Mouse (Mus musculus) CD8-positive naive resting alpha-beta T cell, adult 2 months (primary cell): ENCODE data around the gene Phf2.
A peak's percentile ranks its signal among the peaks of the same experiment; 100 is the strongest.

ENCODE experiments used
- DNase-seq, 2 experiments: peaks; one replicate each; pipeline ENCODE4 v3.0.0; 2022; ENCODE audit warnings: low read depth in 2 of 2, low spot score in 2 of 2

The Phf2 gene

GRCm38 (mm10) chr13:48870771-48871731 is at the start of gene Phf2:
Gene Phf2, minus strand, starts transcription at chr13:48871119.
- DNase-seq: peak in 1 of 2 experiments; percentile 15

DNA sequence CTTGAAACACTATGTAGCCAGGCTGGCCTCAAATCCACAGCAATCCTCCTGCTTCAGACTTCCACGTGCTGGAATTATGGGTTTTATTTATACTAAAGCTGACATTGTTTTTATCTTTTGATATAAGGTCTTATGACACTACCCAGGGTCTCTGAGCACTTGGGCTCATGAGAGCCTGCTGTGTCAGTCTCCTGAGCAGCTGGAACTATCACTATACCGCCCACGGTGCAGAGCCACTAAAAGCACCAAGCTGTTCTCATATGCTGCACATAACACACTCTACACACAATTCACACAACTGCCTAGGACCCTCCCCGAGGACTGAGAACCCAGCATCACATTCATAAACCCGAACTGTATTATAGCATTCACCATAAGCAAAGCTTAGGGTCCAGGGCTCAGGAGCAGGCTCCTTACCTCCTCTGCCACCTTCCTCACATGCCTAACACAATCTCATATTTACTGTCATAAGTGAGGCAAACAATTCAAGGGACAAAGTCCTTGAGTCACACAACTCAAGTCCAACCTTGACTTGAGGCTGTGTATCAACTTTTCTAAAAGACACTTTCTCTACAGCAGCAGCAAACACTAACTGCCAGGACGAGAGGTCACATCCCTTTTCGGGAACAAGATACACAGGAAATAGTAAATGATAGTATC is 49.0 kb upstream of the Phf2 start:
- DNase-seq: no peak

DNA sequence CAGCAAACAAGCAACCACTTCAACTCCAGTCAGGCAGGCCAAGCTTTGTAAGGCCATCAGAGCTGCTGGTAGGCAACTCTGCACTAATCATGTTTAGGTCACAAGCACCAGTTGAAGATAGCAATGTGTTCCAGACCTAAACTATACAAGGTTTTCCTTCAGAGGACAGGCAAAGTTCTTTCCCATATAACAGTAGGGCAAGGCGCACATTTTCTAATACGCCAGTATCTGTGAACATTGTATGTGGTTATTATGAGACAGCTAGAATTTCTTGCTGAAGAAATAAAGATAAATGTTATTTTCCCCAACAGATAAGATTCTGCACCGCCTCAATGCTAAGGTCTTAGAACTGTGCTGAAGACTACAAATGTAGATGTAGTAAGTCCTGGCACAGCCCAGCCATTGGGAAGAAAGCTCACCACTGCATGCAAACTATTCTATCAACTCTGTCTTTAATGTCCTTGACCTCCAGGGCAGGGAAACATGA is 46.2 kb upstream of the Phf2 start:
- DNase-seq: no peak

GRCm38 (mm10) chr13:48913680-48914079 is 42.8 kb upstream of the Phf2 start:
- DNase-seq: no peak

- DNase-seq: no peak
Measured at GRCm38 (mm10) chr13:48913141-48913540, 42.2 kb upstream of the Phf2 start.

DNA sequence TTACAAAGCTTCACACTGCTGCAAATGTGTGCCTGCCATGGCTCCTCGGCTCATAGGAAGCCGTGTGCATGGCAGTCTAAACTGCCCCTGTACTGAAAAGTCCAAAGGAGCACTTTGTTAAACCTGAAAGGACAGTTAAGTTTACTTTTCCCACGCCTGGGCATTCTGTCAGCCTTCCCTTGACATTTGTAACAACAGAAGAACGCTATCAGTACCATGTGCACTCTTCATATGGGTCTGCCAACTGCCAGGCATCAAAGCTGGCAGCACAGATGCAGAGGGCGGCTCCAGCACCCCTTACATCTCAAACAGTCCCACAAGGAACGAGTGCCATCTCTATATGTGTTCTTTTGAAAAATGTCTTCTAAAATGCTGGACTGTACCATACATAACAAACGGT is 40.5 kb upstream of the Phf2 start:
- no peak for DNase-seq

GRCm38 (mm10) chr13:48905458-48905857 is 34.5 kb upstream of the Phf2 start:
- DNase-seq: no peak

GRCm38 (mm10) chr13:48895376-48895775 is 24.5 kb upstream of the Phf2 start:
- DNase-seq: no peak

DNA sequence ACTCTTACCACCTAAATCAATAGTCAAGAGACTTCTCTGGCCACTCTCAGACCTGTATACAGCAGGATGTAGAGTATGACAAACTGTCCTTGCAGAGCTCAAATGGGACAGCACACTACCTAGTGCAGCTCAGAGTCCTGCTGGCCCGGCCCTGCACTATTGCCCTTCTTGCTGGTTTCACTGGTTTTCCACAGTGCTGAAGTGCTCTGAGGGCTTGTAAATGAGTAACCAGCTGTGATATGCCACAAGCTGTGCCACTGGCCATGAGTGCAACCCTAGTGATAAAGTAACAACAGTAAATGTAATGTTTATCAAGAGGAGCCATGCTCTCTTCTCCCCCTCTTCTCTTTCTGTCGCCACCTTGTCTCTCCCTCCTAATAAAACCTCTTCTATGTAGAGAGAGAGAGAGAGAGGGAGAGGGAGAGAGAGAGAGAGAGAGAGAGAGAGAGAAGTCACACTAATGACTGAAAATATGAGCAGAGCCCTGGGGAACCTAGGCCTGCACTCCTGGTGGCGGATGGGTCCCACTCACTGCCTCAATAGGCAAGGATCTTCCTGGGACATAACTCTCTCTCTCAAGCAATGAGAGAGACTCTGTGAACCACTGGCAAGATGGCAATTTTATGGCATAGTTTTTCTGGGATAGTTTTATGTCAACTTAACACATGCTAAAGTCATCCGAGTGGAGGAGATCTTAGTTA is 19.5 kb upstream of the Phf2 start:
- DNase-seq: no peak

DNA sequence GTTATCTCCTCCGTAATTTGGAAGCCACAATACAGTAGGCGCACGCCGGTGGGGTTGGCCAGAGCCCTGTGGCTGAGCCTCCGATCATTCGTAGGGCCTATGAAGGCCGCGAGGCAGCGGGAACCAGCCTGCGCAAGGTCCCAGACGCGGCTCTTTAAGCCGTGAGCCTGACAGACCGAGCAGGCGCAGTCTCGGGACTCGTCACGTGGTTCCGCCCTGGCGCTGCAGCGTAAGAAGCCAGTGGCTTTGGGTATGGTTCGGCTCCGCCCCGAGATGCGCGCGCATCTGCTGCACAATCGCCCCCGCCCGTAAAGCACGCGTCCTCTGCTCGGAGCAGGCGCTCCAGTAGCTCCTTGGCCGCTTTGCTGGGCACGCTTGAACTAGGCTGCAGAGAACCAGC is 7.6 kb upstream of the Phf2 start:
- DNase-seq: peak; percentile 96 to 97

- no peak for DNase-seq
Measured at GRCm38 (mm10) chr13:48877805-48878204, 6.9 kb upstream of the Phf2 start.

DNA sequence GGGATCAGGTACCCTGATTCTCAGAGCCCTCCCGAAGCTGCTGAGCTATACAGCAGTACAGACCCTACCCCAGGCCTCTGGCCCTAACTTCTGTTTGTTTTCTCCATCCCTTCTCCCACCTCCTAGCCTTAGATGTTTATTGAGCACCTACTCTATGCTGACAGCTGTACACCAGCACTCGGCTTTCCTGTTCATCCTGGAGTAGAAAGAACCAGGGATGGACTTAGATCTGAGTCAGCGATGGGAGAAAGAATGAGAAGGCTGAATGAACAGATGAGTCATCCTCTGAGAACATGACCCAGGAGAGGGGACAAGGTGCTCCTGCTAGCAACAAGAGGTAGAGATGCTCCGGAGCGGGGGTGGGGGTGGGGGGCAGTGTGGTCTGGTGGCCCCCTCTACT is 1.8 kb upstream of the Phf2 start:
- no peak for DNase-seq

DNA sequence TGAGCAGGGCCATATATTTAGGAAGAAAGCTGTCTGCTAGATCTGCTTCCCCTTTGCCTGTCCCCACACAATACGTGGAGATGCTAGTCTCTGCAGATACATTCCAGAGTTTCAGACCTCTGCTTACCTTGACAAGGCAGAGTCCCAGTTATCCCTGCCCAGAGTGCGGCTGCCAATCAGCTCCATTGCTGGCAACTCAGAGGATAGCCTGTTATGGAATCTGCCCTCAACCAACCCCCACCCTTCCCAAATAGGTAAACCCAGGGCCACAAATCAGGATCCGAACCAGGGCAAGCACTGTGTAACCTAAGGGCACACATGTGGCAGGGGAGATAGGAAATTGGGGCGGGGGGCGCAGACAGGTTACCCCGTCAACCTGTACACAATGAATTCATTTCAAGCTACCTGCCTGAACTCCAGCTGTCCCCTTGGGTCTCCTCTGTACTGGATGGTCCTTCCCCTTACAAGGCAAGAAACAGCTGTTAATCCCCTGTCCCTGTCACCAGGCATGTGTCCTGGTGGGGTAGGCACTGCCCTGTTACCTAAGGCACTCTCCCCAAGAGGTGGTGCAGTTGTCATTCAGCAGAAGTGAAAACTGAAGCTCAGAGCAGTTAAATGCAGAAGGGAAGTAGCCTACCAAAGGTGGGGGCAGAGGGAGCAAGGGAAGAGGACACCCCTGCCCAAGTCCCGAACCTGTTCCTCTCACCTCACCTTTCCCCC is 1.1 kb upstream of the Phf2 start:
- DNase-seq: no peak

DNA sequence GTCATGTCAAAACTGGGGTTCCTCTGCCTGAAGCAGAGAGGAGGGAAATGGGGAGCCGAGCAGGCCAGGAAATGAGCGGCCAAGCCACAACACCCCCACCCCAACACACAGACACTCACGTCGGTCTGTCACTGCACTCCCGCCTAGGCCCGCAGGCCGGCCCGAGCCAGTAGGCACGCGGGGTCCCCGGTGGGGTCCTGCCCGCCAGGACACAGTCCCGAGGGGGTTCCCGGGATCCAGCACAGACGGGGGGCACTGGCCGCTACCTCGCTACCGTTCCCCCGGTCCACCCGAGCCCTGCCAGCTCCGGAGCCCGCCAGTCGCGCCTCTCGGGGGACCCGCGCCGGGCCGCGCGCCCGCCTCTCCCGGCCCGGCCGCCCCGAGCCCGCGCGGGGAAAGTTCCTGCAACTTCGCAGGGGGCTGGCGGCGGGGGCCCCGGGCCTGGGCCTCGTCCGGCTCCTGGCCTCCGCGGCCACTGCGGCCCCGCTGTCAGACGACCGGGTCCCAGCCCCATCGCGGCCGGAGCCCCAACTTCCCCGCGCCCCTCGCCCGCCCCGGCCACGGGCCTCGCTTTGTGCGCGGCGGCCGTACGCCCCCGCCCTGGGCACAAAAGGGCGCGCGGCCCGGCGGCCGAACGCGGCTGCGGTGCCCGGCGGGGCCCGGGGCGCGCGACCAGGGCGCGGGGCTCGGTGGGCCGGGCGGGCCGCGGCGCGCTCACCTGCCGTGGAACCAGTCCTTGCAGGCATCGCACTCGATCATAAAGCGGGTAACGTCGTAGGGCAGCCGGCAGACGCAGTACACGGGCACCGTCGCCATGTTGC is 759 bp downstream of the Phf2 start:
- peak; percentile 52 to 54 for DNase-seq

GRCm38 (mm10) chr13:48869600-48869949 is 1.3 kb downstream of the Phf2 start:
- DNase-seq: no peak

DNA sequence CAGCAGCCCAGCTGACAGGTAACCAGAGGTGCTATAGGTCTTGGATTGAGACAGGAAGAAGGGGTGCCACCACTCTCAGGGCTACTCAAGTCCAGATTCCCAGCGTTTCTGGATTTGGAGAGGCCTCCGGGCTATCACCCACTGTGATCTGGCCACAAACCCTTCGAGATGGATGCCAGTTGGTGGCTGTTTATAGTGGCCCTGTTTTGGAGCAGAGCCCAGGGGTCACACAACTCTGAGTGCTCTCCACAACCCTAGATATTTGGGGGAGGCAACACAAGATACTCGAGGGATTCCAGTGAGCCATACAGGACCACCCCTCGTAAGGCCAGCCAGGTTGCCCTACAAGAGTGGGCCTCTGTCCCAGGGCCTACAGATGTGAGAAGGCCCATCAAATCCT is 1.8 kb downstream of the Phf2 start:
- DNase-seq: no peak

DNA sequence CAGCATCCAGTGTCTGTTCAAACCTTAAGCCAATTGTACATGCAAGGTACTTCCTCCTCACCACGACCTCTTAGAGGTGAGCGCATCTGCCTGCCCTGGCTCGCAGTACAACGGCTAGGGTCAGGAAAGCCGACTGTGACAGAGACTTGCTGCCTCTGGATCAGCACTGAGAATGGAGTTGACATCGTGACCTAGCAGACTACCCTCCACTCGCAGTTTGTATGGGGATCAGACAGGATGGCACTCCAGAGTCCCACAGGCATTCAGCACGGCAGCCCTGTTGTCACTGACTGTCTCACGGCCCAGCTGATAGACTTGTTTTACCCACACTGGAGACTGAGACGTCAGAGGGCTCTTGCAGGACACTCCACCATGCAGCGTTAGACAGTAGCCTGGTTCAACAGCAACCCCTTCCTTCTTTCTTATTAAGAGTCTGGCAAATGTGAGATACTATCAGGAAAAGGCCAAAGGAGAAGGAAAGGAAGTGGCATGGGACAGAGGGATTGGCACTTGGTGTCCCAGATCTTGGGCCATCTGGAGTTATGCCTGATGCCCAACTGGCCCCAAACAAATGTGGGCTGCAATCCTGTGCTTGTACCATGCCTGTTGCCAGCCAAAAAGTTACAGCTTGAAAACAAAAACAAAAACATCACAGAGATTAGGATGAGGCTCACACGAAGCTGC is 6.1 kb downstream of the Phf2 start:
- no peak for DNase-seq

DNA sequence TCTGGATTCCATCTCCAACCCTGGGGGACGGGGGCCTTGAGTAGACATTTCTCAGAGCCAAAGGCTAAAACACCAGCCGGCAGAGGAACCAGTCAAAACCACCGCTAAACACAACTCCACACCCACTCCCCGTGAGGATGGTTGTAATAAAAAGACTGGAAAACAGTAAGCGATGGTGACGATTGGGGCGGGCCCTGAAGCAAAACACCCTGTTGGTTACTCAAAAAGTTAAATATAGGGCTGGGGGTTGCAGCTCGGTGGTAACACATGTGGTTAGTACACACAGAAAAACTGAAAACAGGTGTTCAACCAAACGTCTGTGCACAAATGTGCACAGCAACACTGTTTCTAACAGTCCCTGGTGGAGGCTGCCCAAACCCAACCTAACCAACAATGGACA is 7.4 kb downstream of the Phf2 start:
- DNase-seq: peak in 1 of 2 experiments; percentile 11

DNA sequence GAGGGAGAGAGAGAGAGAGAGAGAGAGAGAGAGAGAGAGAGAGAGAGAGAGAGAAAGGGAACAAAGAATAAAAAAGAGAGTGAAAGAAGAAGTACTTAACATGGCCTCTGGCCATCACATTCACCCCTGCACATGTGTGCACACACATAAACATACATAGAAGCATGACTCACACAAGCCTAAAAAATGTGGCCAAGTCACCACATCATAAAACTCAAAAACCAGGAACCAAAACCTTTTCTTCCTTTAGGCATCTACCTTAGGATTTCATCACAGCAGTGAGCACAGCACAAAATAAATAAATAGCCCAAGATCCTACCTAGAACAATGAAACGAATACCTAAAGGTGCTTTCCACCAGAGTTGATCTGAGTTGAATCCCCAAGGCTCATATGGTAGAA is 9.0 kb downstream of the Phf2 start:
- DNase-seq: no peak

GRCm38 (mm10) chr13:48858779-48859178 is 12.1 kb downstream of the Phf2 start:
- DNase-seq: no peak
